Mouse (Mus musculus) gastrocnemius, adult 2 months (tissue): ENCODE results near the gene Ssna1. TPM values are rescaled to one million over a fixed set of nuclear protein-coding genes. Genes with fewer than 3 reads are reported as not detected.

Source experiments
- DNase-seq: peaks from one replicate; pipeline ENCODE4 v3.0.0; 2022
- H3K27ac ChIP-seq: fragments of 200-600 bp; 2 replicates; pipeline ENCODE4 v1.8.1; 2022; ENCODE audit warnings: mild to moderate bottlenecking
- H3K4me3 ChIP-seq: fragments of 200-600 bp; 2 replicates; pipeline ENCODE4 v1.8.1; 2022; ENCODE audit warnings: mild to moderate bottlenecking, moderate library complexity
- CTCF ChIP-seq: fragments of 200-600 bp; IDR thresholded peaks from 2 replicates; pipeline ENCODE4 v1.8.1; 2022; ENCODE audit warnings: antibody characterized with exemption, mild to moderate bottlenecking, moderate library complexity
- intact Hi-C: fragments of 180-260 bp; cut with DNase I; formaldehyde crosslinking; loops from one replicate; pipeline ENCODE4 v1.15.1; 2025
- total RNA-seq, 2 experiments: library from RNA; stranded (reverse); gene quantifications; 2 replicates each; pipeline ENCODE4 v1.2.3; 2021

The Ssna1 gene
- total RNA-seq, 2 experiments from 2014 or later, result 28.0 to 35.5 TPM

DNA sequence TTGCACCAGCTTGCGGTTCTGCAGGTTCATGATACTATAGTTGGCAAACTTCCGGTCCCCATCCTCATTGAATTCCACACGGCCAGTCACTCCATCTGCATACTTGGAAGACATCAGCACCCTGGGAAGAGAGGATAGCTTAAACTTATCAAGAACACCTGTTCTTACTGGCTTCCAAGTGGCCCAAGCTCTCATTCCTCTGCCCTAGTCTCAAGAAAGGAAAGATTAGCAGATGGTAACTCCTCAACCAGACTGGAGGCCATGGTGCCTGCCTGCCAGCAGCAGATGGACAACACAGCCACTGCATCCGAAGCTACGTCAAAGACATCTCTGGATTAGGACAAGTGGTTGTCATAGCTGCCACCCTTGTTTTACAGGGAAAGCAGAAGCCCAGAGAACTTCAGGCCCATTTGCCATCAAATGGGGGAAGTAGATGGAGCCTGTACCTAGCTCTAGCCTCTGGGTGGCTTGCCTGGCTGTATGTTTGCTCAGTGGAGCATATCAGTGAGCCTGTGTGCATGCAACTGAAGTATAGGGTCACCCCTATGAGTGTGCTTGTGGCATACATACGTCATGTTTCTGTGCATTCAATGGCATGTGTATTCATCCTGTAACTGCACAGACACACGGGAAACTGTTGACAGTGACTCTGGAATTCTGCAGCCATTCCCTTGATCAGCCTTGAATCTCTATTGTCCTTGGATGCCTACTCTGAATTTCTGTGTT lies 31.9 kb upstream of the Ssna1 start:
- H3K4me3 ChIP-seq, result no peak overlapping the region
- DNase-seq, result no peak
- no peak overlapping the region for H3K27ac ChIP-seq
- intact Hi-C loops, result no loop called here
- TF ChIP-seq CTCF, result no peak

- DNase-seq, result no peak
- no peak overlapping the region for H3K27ac ChIP-seq
- intact Hi-C loops, result no loop called here
- no peak overlapping the region for H3K4me3 ChIP-seq
- TF ChIP-seq CTCF, result no peak
Observed at GRCm38 (mm10) chr2:25303452-25303851, 31.2 kb upstream of the Ssna1 start.

DNA sequence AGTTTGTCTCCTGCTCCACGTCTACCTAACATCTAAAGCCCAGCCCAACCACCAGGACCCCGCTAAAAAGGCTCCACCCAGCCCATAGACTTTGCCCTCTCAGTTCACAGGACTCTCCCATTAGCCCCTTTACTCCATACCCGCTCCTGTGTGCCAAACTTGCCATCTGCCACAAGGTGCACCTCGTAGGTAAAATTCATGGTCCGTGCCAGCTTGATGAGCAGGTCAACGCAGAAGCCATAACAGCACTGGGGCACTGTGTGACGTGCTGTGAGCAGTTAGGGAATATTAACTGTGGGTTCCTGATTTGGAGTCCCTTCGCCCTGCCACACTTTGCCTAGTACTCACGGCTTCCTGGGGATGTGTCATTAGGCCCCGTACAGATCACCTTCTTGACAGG lies 25.8 kb upstream of the Ssna1 start:
- no peak overlapping the region for H3K4me3 ChIP-seq
- no peak for TF ChIP-seq CTCF
- H3K27ac ChIP-seq, result no peak overlapping the region
- no peak for DNase-seq
- intact Hi-C loops, result no loop called here

DNA sequence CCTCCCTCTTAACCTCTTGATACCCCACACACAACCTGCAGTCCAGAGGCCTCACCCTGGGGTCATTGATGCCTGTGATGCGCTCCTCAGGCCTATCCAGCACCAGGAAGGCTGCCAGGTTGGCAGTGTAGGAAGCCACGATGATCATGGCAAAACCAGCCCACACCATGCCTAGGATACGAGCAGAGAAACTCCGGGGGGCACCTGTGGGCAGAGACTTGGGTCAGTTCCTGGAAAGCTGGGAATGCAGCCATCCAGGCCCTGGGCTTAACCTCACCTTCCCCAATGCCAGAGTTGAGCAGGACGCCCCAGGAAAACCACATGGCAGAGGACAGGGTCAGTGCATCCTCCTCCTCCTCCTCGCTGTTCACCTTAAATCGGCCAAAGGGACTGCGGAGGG lies 24.9 kb upstream of the Ssna1 start:
- Histone ChIP-seq H3K4me3 (no peak overlapping the region), H3K27ac (no peak overlapping the region)
- no peak for TF ChIP-seq CTCF
- intact Hi-C loops, result no loop called here
- no peak for DNase-seq

- no peak overlapping the region for H3K27ac ChIP-seq
- intact Hi-C loops, result loop anchor here (2.0 to 5.0 kb wide), 3 partner anchors 66 to 166 kb away; no protein-coding TSS in a partner anchor
- H3K4me3 ChIP-seq, result no peak overlapping the region
- TF ChIP-seq CTCF, result no peak
- DNase-seq, result no peak
Observed at GRCm38 (mm10) chr2:25293706-25294105, 21.5 kb upstream of the Ssna1 start.

- DNase-seq, result peak; percentile 85
- Histone ChIP-seq H3K4me3 (peak overlapping the region; percentile 66), H3K27ac (peak overlapping the region; percentile 62)
- TF ChIP-seq CTCF, result peak; percentile 95
- intact Hi-C loops, result loop anchor here (2.0 to 5.0 kb wide), 3 partner anchors 66 to 166 kb away; no protein-coding TSS in a partner anchor
Observed at GRCm38 (mm10) chr2:25292856-25293255, 20.6 kb upstream of the Ssna1 start.

DNA sequence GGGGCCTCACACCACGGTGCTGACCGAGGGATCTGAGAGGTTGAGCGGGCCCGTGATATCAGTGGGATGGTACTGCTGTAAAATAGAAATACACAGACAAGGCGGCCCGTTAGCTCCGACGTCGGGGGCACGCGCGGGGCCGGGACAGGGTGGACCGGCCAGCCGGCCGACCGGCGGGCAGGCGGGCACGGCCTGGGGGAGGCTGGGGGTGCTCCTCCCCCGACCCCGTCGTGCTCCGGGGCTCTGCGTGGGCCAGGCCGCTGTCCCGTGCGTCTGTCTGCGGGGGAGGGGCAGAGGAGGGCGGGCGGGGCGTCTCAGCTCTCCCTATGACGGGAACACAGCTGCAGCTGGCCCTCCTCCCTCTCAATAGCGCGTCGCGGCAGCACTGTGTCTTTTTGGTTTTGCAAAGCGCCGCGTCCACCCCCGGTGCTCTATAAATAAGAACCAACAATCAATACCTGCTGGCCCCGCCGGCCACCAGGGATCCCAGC lies 19.9 kb upstream of the Ssna1 start:
- DNase-seq, result peak; percentile 59
- no peak for TF ChIP-seq CTCF
- H3K4me3 ChIP-seq, result peak overlapping the region; percentile 66
- intact Hi-C loops, result loop anchor here (2.0 to 5.0 kb wide), 3 partner anchors 65 to 165 kb away; no protein-coding TSS in a partner anchor
- peak overlapping the region; percentile 62 for H3K27ac ChIP-seq

GRCm38 (mm10) chr2:25291184-25292053 lies 19.2 kb upstream of the Ssna1 start:
- peak overlapping the region; percentile 66 for H3K4me3 ChIP-seq
- peak overlapping the region; percentile 62; the same call in 1 of the 2 replicates for H3K27ac ChIP-seq
- no peak for DNase-seq
- TF ChIP-seq CTCF, result peak; percentile 39
- intact Hi-C loops, result loop anchor here (2.0 to 5.0 kb wide), 3 partner anchors 64 to 164 kb away; no protein-coding TSS in a partner anchor

- no peak for TF ChIP-seq CTCF
- intact Hi-C loops, result loop anchor here (5.0 kb wide), 2 partner anchors 63 to 163 kb away; no protein-coding TSS in a partner anchor
Observed at GRCm38 (mm10) chr2:25290816-25291130, 18.5 kb upstream of the Ssna1 start.

DNA sequence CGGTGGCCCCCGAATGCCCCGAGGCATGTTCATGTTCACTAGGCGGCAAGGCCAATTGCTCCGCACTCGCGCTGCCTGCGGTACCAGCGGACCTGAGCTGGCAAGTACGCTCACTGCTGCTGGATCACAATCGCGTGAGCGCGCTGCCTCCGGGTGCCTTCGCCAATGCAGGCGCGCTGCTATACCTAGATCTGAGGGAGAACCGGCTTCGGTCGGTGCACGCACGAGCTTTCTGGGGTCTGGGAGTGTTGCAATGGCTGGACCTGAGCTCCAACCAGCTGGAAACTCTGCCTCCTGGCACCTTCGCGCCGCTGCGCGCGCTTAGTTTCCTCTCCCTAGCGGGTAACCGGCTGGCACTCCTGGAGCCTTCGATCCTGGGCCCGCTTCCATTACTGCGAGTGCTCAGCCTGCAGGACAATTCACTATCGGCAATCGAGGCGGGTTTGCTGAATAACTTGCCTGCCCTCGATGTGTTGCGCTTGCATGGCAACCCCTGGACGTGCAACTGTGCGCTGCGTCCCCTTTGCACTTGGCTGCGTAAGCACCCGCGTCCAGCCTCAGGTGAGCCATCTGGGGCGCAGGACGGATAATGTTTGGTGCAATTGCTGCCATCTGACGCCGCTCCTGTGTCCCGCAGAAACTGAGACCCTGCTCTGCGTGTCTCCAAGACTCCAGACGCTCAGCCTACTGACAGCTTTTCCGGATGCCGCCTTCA lies 18.0 kb upstream of the Ssna1 start:
- peak overlapping the region; percentile 48; the same call in 1 of the 2 replicates for H3K27ac ChIP-seq
- intact Hi-C loops, result loop anchor here (5.0 kb wide), 2 partner anchors 63 to 163 kb away; no protein-coding TSS in a partner anchor
- no peak for TF ChIP-seq CTCF
- DNase-seq, result peak; percentile 59
- peak overlapping the region; percentile 66 for H3K4me3 ChIP-seq

More at GRCm38 (mm10) chr2:25290816-25291130, 18.5 kb upstream of the Ssna1 start:
- DNase-seq, result no peak
- Histone ChIP-seq H3K4me3 (peak overlapping the region; percentile 66), H3K27ac (peak overlapping the region; percentile 48; the same call in 1 of the 2 replicates)

DNA sequence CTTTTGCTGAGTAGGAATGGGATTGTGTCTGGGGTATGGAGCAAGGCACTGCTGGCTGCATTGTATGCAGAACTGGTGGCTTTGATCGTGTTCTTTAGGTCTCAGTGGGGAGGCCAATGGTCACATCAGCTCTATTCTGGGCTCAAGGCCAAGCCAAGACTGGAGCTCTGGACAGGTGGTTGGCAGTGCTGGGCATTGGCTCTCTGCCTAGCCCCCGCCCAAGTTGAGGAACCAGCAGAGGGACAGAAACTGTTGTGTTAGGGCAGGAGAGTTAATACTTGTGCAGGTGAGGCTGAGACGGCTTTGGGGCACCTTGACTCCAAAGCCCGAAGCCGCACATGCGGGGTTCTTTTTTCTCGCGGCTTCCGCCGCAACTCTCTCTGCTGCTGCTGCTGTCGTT lies 17.4 kb upstream of the Ssna1 start, which contains the start of gene Lrrc26:
TSS of gene Lrrc26 (plus strand) at position 265 of the 400 bp plus-strand sequence.
- peak; percentile 70 for DNase-seq
- intact Hi-C loops, result loop anchor here (5.0 kb wide), 2 partner anchors 62 to 162 kb away; no protein-coding TSS in a partner anchor
- Histone ChIP-seq H3K27ac (peak within 1 kb of the TSS; percentile 48; the same call in 1 of the 2 replicates), H3K4me3 (peak within 1 kb of the TSS; percentile 66)
- TF ChIP-seq CTCF, result no peak
